Mouse (Mus musculus): ENCODE measurements at regions not wholly inside any gene's neighbourhood (a gene's known extent, or its start where the extent isn't known, plus 50 kb on each side); places are given as distances from the start of the nearest gene placed in this dataset.

DNA sequence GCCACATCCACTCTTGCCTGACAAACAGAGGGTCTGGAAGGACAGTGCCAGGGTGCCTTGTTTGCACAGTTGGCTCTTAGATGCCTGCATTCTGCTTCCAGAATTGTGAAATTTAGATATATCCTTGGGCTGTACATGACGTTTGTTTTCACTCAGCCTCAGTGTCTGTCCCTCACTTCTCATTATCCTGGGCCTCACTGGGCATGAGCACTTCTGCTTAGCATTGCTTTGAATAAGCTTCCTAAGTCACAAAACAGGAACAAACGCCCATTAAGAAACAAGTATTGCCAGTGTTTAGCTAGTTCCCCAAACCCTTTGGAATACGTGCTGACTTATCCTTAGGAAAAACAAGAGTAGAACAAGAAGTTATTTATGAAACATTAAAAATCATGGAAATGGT lies 148.0 kb upstream of the Col8a1 start:
- WGBS, result 73% methylated on average over 3 of the region's 3 CpGs
- no peak overlapping the region for H3K9ac ChIP-seq (ENCODE audit: low read length)
- DNase-seq (ENCODE audit: low spot score), result no peak
- no peak overlapping the region for H3K27ac ChIP-seq (ENCODE audit: low read depth, low read length)
- H3K27me3 ChIP-seq (replicated peaks; ENCODE audit: control insufficient read depth, insufficient read depth, low read length), result no peaks in the 10 kb centered on the region
- no peaks in the 10 kb centered on the region; the same call in 1 of the 2 replicates for H3K4me1 ChIP-seq (ENCODE audit: control insufficient read depth, insufficient read depth, low read length)
- no peak for ATAC-seq
- no peaks in the 10 kb centered on the region for H3K36me3 ChIP-seq (ENCODE audit: control insufficient read depth, insufficient read depth, low read length)
- H3K4me2 ChIP-seq (ENCODE audit: low read length), result no peak overlapping the region
- H3K9me3 ChIP-seq (replicated peaks; ENCODE audit: control insufficient read depth, low read length), result no peaks in the 10 kb centered on the region
- no peak overlapping the region for H3K4me3 ChIP-seq (ENCODE audit: low read depth, low read length)

DNA sequence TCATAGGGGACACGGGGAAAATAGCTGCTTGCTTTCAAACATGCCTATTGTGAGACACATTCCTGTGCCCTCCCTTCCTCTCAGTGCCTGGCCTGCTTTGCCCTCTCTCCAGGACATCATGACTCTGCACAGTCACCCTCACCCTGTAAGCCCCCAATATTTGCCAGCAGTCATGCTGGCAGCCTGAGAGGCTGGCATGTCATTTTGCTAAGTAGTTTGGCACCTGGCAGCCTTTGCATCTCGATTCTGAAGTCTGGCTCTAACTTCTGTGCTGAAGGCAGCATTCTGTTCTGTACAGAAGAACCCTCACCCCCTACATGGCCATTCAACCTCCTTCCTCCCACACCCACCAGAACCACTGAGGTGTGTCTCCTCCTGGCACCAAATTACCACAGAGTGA lies 157.5 kb upstream of the Col8a1 start:
- peak; percentile 17 for DNase-seq (ENCODE audit: low spot score)
- no peak overlapping the region for H3K27ac ChIP-seq (ENCODE audit: low read depth, low read length)

DNA sequence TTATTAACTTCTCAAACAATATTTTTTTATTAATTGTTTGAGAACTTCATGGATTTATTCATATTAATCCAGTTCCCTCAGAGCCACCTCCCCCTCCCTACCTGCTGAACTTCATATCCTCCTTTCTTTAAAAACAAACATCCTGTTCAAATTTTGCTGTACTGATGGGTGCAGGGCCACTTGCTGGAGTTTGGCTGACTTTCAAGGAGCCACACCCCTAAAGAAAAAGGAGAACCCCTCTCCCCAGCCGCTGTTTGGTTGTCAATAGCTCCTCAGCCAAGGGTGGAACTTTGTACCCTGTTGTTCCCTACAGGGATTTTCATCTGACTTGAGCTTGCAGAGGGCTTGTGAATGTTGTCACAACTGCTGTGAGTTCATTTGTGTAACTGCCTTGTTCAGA lies 160.0 kb upstream of the Col8a1 start:
- no peaks in the 10 kb centered on the region for H3K9me3 ChIP-seq (replicated peaks; ENCODE audit: control insufficient read depth, low read length)
- no peak overlapping the region for H3K4me2 ChIP-seq (ENCODE audit: low read length)
- 76% methylated on average over 1 of the region's 1 CpGs for WGBS
- no peaks in the 10 kb centered on the region for H3K36me3 ChIP-seq (ENCODE audit: control insufficient read depth, insufficient read depth, low read length)
- H3K27me3 ChIP-seq (replicated peaks; ENCODE audit: control insufficient read depth, insufficient read depth, low read length), result no peaks in the 10 kb centered on the region
- no peaks in the 10 kb centered on the region for H3K4me1 ChIP-seq (ENCODE audit: control insufficient read depth, insufficient read depth, low read length)
- no peak overlapping the region for H3K9ac ChIP-seq (ENCODE audit: low read length)
- no peak for ATAC-seq
- no peak for DNase-seq (ENCODE audit: low spot score)
- no peak overlapping the region for H3K4me3 ChIP-seq (ENCODE audit: low read depth, low read length)
- no peak overlapping the region for H3K27ac ChIP-seq (ENCODE audit: low read depth, low read length)

More for the DNA sequence above, 157.5 kb upstream of the Col8a1 start:
- Histone ChIP-seq H3K36me3 (ENCODE audit: control insufficient read depth, insufficient read depth, low read length) (no peaks in the 10 kb centered on the region), H3K9me3 (replicated peaks; ENCODE audit: control insufficient read depth, low read length) (no peaks in the 10 kb centered on the region), H3K4me3 (ENCODE audit: low read depth, low read length) (no peak overlapping the region), H3K27me3 (replicated peaks; ENCODE audit: control insufficient read depth, insufficient read depth, low read length) (no peaks in the 10 kb centered on the region), H3K9ac (ENCODE audit: low read length) (no peak overlapping the region), H3K4me1 (ENCODE audit: control insufficient read depth, insufficient read depth, low read length) (no peaks in the 10 kb centered on the region), H3K4me2 (ENCODE audit: low read length) (no peak overlapping the region)
- 43% methylated on average over 2 of the region's 2 CpGs for WGBS
- no peak for ATAC-seq

DNA sequence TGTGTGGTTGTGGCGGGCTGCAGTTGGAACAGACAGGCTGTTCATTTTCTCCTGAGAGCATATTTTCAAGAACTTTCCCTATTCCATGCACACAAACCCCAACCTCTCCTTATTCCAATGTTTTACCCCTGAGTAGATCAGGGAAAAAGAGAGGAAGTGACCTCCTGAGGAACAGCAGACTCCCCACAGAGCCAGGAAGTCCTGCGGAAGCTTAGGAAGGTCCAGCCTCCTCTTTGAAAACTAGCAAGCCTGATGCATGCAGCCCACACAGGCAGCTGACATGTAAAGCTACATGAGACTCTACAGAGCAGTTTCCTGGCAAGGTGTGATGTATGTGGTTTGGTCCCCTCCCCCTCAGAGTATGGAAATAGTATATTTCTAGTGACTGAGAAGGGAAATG lies 160.9 kb upstream of the Col8a1 start:
- H3K4me3 ChIP-seq (ENCODE audit: low read depth, low read length), result no peak overlapping the region
- no peak overlapping the region for H3K4me2 ChIP-seq (ENCODE audit: low read length)
- WGBS, result 84% methylated on average over 2 of the region's 2 CpGs
- no peaks in the 10 kb centered on the region for H3K27me3 ChIP-seq (replicated peaks; ENCODE audit: control insufficient read depth, insufficient read depth, low read length)
- H3K27ac ChIP-seq (ENCODE audit: low read depth, low read length), result no peak overlapping the region
- ATAC-seq (no peak), DNase-seq (ENCODE audit: low spot score) (no peak)
- no peaks in the 10 kb centered on the region for H3K4me1 ChIP-seq (ENCODE audit: control insufficient read depth, insufficient read depth, low read length)
- no peaks in the 10 kb centered on the region for H3K9me3 ChIP-seq (replicated peaks; ENCODE audit: control insufficient read depth, low read length)
- H3K36me3 ChIP-seq (ENCODE audit: control insufficient read depth, insufficient read depth, low read length), result no peaks in the 10 kb centered on the region
- no peak overlapping the region for H3K9ac ChIP-seq (ENCODE audit: low read length)

DNA sequence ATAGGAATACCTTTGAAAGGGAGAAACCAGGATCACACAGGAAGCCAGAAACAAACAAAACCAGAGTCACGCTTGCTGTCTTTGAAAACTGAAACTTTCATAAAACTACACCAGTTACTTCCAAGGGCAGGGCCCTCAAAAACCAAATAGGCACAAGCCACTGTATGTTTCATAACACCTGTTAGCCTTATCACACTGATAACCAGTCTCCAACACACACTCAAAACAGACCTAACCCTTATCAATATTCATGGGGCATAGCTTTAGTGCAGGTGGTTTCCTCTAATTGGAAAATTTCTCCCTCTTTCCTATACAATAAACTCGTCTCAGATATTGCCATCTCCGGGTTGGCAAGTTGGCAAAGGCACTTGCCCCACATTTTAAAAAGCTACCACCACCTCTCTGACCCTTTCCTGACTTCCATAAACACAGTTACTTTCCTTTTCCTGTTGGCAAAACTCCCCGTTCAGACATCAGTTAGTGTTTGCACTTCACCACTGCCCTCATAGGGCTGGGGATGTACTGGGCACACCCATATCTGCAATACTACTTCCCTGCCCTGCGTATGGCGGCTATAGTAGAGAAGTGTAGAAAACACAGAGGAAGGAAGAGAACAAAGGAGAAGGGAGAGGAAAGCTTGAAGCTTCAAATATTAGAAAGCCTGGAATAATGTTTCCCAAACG lies 169.1 kb upstream of the Col8a1 start:
- no peak for ATAC-seq
- WGBS, result 71% methylated on average over 7 of the region's 7 CpGs

DNA sequence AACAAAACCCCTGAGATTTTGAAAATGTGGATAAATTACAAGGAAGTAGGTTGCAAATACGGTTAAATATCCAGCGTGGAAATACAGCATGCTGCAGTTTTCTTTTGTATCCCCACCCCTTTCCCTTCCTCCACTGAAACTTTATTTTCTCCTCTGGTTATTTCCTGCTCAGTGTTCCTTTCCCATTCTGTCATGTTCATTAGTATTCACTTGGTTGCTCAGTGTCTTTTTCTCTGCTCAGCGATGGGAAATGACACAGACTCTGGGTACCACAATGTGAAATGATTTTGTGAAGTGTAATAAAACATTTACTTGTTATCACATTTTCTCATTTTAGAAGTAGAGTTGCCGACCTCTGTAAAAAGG lies 169.6 kb upstream of the Col8a1 start:
- WGBS, result 62% methylated on average over 4 of the region's 4 CpGs
- H3K4me3 ChIP-seq (ENCODE audit: low read depth, low read length), result no peak overlapping the region
- H3K4me2 ChIP-seq (ENCODE audit: low read length), result no peak overlapping the region
- H3K9me3 ChIP-seq (replicated peaks; ENCODE audit: control insufficient read depth, low read length), result no peaks in the 10 kb centered on the region; the same call in 1 of the 2 replicates
- no peak overlapping the region for H3K9ac ChIP-seq (ENCODE audit: low read length)
- H3K36me3 ChIP-seq (ENCODE audit: control insufficient read depth, insufficient read depth, low read length), result no peaks in the 10 kb centered on the region
- no peaks in the 10 kb centered on the region for H3K27me3 ChIP-seq (replicated peaks; ENCODE audit: control insufficient read depth, insufficient read depth, low read length)
- DNase-seq (ENCODE audit: low spot score) (peak; percentile 8), ATAC-seq (peak; percentile 34; the same call in 1 of the 2 replicates)
- H3K27ac ChIP-seq (ENCODE audit: low read depth, low read length), result no peak overlapping the region
- no peaks in the 10 kb centered on the region; the same call in 1 of the 2 replicates for H3K4me1 ChIP-seq (ENCODE audit: control insufficient read depth, insufficient read depth, low read length)

More for the DNA sequence above, 169.1 kb upstream of the Col8a1 start:
- Histone ChIP-seq H3K27ac (ENCODE audit: low read depth, low read length) (no peak overlapping the region), H3K4me3 (ENCODE audit: low read depth, low read length) (no peak overlapping the region), H3K4me2 (ENCODE audit: low read length) (no peak overlapping the region), H3K4me1 (ENCODE audit: control insufficient read depth, insufficient read depth, low read length) (no peaks in the 10 kb centered on the region; the same call in 1 of the 2 replicates), H3K9ac (ENCODE audit: low read length) (no peak overlapping the region), H3K27me3 (replicated peaks; ENCODE audit: control insufficient read depth, insufficient read depth, low read length) (no peaks in the 10 kb centered on the region), H3K9me3 (replicated peaks; ENCODE audit: control insufficient read depth, low read length) (no peaks in the 10 kb centered on the region; the same call in 1 of the 2 replicates), H3K36me3 (ENCODE audit: control insufficient read depth, insufficient read depth, low read length) (no peaks in the 10 kb centered on the region)
- DNase-seq (ENCODE audit: low spot score), result no peak

DNA sequence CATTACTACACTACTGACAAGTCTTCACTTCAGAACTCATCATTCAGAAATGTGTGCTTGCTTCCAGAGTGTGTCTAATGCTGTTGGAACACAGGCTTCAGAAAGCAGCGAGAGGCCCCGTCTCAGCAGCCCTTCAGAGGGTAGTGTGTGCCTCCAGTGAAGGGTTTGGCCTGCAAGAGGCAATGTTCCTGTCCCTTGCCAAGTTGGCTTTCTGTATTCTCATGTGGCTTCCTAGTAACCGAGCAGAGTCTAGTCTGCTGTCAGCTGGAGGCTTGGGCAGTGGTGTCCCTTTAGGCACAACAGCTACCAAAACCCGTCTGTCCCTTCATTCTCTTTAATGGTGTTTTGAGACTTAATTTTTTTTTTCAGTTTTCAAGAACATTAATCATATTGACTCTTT lies 173.3 kb upstream of the Col8a1 start:
- 88% methylated on average over 4 of the region's 4 CpGs for WGBS
- H3K4me1 ChIP-seq (ENCODE audit: control insufficient read depth, insufficient read depth, low read length), result no peaks in the 10 kb centered on the region; the same call in 1 of the 2 replicates
- no peak overlapping the region for H3K4me3 ChIP-seq (ENCODE audit: low read depth, low read length)
- H3K9me3 ChIP-seq (replicated peaks; ENCODE audit: control insufficient read depth, low read length), result no peaks in the 10 kb centered on the region
- H3K9ac ChIP-seq (ENCODE audit: low read length), result no peak overlapping the region
- no peak overlapping the region for H3K4me2 ChIP-seq (ENCODE audit: low read length)
- H3K36me3 ChIP-seq (ENCODE audit: control insufficient read depth, insufficient read depth, low read length), result no peaks in the 10 kb centered on the region
- ATAC-seq (no peak), DNase-seq (ENCODE audit: low spot score) (no peak)
- no peak overlapping the region for H3K27ac ChIP-seq (ENCODE audit: low read depth, low read length)
- no peaks in the 10 kb centered on the region for H3K27me3 ChIP-seq (replicated peaks; ENCODE audit: control insufficient read depth, insufficient read depth, low read length)

DNA sequence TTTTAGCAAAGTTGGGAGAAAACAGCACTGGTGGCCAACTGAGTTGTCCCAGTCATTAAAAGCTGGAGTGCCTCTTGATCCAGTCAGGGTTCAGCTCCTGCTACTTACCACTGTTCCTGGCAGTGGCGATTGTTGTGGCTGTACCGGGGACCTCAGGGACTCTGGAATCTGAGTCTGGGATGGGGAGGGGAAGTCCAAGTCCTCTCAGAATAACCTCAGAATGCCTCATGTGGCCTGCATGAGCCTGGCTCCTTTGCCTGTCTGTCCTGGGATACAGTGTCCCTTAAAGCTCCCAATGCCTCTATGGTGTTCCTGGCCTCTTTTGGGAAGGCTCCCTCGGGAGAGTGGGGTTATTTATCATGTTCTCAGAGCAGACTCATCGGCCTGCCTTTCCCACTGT lies 173.8 kb upstream of the Col8a1 start:
- DNase-seq (ENCODE audit: low spot score) (no peak), ATAC-seq (no peak)
- Histone ChIP-seq H3K27me3 (replicated peaks; ENCODE audit: control insufficient read depth, insufficient read depth, low read length) (no peaks in the 10 kb centered on the region), H3K9ac (ENCODE audit: low read length) (no peak overlapping the region), H3K9me3 (replicated peaks; ENCODE audit: control insufficient read depth, low read length) (no peaks in the 10 kb centered on the region), H3K27ac (ENCODE audit: low read depth, low read length) (no peak overlapping the region), H3K36me3 (ENCODE audit: control insufficient read depth, insufficient read depth, low read length) (no peaks in the 10 kb centered on the region), H3K4me3 (ENCODE audit: low read depth, low read length) (no peak overlapping the region), H3K4me1 (ENCODE audit: control insufficient read depth, insufficient read depth, low read length) (no peaks in the 10 kb centered on the region; the same call in 1 of the 2 replicates), H3K4me2 (ENCODE audit: low read length) (no peak overlapping the region)
- 68% methylated on average over 4 of the region's 4 CpGs for WGBS

DNA sequence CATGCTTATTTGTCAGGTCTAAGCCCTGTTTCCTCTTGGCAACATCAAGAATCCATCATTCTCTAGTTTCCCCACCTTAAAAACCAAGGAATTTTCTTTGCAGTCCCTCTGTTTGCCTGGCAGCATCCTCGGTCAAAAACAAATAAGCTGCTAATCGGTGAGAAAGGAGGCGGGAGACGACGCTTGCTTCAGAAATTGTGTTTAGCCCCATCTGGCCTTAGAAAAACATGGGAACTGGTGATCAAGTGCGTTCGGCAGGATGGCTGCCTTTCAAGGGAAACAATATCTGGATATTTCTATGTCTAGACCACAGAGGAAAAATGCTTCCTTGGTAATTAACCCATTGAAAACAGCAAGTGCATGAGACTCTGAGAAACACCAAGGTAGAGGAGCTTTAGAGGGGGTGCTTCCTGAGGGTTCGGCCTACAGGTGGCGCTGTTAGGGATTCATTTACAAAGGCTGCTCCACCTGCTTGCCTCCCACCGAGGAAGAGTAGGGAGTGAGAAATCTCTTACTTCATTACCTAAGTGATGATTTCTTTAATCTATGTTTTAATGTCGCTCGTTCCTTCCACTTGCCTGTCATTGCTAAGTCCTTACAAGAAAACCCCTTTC lies 174.7 kb upstream of the Col8a1 start:
- no peak overlapping the region for H3K4me2 ChIP-seq (ENCODE audit: low read length)
- 81% methylated on average over 12 of the region's 12 CpGs for WGBS
- no peaks in the 10 kb centered on the region; the same call in 1 of the 2 replicates for H3K4me1 ChIP-seq (ENCODE audit: control insufficient read depth, insufficient read depth, low read length)
- H3K36me3 ChIP-seq (ENCODE audit: control insufficient read depth, insufficient read depth, low read length), result no peaks in the 10 kb centered on the region
- H3K9ac ChIP-seq (ENCODE audit: low read length), result no peak overlapping the region
- H3K27me3 ChIP-seq (replicated peaks; ENCODE audit: control insufficient read depth, insufficient read depth, low read length), result no peaks in the 10 kb centered on the region
- DNase-seq (ENCODE audit: low spot score) (no peak), ATAC-seq (no peak)
- H3K27ac ChIP-seq (ENCODE audit: low read depth, low read length), result no peak overlapping the region
- no peak overlapping the region for H3K4me3 ChIP-seq (ENCODE audit: low read depth, low read length)
- H3K9me3 ChIP-seq (replicated peaks; ENCODE audit: control insufficient read depth, low read length), result no peaks in the 10 kb centered on the region

Measured in forebrain, embryonic 14.5 days (tissue).